Mouse (Mus musculus): ENCODE measurements around the gene Cfap157.

The Cfap157 gene

GRCm38 (mm10) chr2:32768661-32769285 is 15.5 kb downstream of the Cfap157 start:
- TF ChIP-seq GATA4 (IDR thresholded peaks at IDR 0.05; ENCODE audit: insufficient replicate concordance, low read length) = no peak

DNA sequence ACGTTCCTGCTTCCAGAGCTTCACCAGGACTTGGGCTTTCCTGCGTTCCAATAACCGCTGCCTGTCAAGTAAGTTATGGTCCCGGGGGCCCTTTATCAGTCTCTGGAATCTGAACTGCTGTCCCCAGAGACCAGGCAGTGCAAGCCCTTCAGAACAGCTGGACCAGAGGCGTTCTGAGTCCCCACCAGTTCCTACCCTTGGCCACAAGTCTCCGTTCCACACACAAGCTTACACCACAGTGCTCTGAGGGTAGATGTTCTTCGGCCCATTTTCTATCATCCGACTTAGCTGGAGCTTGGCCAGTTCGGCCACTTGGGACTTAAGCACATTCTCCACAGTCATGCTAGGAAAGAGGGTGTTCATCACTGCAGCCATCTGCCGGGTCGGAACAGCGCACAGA is 17.0 kb downstream of the Cfap157 start:
- TF ChIP-seq GATA4 (IDR thresholded peaks at IDR 0.05; ENCODE audit: insufficient replicate concordance, low read length) = no peak

DNA sequence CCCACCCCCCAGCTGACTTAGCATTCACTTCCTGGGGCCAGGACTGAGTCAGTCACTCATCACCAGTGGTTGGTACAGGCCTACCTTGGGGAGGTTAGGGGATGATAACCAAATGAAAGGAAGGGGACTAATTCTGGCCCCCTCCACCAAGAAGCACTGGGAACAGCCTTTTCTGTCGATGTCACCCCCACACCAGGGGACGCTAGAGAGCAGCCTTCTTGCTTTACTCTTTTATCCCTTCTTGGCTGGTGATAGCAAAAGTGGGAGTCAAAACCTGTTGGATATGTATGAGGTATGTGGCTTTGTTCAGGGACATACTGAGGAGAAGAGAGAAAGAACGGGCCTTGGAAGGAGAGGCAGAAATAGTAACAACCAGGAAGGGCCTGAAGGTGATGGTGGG is 20.9 kb downstream of the Cfap157 start:
- TF ChIP-seq GATA4 (IDR thresholded peaks at IDR 0.05; ENCODE audit: insufficient replicate concordance, low read length) = no peak

GRCm38 (mm10) chr2:32761859-32762258 is 22.4 kb downstream of the Cfap157 start:
- no peak for TF ChIP-seq GATA4 (IDR thresholded peaks at IDR 0.05; ENCODE audit: insufficient replicate concordance, low read length)

- no peak for TF ChIP-seq GATA4 (IDR thresholded peaks at IDR 0.05; ENCODE audit: insufficient replicate concordance, low read length)
These were observed 22.9 kb downstream of the Cfap157 start for GRCm38 (mm10) chr2:32761361-32761760.

GRCm38 (mm10) chr2:32759001-32759400 is 25.2 kb downstream of the Cfap157 start:
- TF ChIP-seq GATA4 (IDR thresholded peaks at IDR 0.05; ENCODE audit: insufficient replicate concordance, low read length) = no peak

GRCm38 (mm10) chr2:32758503-32758902 is 25.7 kb downstream of the Cfap157 start:
- TF ChIP-seq GATA4 (IDR thresholded peaks at IDR 0.05; ENCODE audit: insufficient replicate concordance, low read length) = no peak

DNA sequence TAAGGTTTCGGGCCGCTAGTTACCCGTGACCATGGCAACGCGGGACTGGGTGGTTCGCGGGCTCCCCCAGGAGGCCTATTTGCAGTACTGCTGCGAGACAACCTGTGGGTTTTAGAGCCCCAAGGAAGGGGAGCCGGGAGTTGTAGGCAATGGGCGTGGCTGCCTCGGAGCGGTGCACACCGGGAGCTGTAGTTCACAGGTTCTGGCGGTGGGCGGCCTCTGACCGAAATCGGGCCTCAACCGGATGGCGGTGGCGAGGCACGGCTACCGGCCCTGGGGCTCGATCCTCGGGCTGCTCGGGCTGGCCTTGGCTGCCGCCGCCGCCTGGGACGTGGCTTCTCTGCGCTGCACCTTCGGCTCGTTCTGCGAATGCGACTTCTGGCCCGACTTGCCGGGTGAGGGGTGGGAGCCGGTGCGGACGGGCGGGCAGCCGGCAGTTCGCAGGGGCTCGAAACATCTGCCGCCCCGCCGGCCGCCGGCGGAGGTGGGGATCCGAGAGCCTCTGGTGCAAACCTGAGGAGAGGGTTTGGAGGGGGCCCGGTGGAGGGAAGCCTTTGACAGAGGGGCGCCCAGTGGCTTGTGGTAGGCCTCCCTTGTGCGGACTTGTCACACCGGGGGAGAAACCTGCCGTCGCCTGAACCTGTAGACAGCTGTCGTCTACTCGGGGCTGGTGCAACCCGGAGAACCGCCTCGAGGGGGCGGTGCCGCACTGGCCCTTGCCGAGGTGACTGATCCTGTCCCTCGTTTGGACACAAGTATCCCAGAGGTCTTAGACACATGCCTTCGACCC is 27.0 kb downstream of the Cfap157 start, which contains the start of gene Tor2a:
Tor2a (plus strand) TSS at position 179 of the 790 bp plus-strand sequence.
- no peak; the same call in 1 of the 2 replicates for TF ChIP-seq GATA4 (IDR thresholded peaks at IDR 0.05; ENCODE audit: insufficient replicate concordance, low read length)

DNA sequence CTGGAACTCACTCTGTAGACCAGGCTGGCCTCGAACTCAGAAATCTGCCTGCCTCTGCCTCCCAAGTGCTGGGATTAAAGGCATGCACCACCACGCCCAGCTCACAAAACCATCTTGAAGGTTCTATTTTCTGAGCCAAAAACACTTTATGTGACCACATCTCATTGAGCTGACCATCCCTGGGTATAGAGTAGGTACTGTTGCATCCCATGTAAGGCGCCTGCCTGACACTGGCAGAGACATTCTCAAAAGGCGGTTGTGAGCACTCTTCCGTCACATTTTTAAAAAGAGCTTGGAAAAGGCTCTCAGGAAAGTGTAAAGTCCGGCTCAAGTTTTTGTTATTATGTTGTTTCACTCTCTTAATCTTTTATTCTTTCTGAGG is 27.6 kb downstream of the Cfap157 start:
- no peak for TF ChIP-seq GATA4 (IDR thresholded peaks at IDR 0.05; ENCODE audit: insufficient replicate concordance, low read length)

DNA sequence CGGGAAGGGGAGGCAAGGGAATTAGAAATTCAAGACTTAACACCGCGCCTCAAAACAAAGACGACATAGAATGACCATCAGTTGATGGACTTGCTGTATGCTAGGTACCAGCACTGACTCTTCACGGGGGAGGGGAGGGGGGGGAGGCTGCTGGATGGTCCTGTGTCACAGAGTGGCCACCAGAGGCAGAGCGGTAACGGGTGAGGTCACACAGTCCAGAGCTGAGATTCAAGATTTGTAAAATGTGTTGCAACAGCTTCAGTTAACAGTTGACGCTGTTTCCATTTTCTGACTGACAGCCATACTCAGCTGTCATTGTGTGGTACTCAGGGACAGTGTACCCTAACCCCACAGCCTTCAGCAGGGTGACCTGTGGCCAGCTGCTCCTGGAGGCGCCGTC is 32.0 kb downstream of the Cfap157 start:
- no peak for TF ChIP-seq GATA4 (IDR thresholded peaks at IDR 0.05; ENCODE audit: insufficient replicate concordance, low read length)

DNA sequence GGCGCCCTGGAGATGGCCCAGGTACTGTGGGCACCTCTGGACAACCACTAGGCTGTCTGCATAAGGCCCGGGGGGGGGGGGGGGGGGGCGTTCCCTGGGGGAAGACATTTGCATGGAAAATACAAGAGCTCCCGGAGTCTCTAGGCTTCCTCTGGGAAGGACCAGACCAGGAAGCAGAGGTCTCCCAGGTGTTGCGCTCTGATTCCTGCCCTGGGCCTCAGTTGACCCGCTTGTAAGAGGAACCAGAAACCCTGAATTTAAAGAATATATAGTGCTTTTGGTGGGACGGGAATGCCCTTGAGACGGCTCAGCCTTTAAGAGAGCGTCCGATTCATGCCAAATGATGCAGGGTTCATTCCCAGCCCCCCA is 32.6 kb downstream of the Cfap157 start:
- TF ChIP-seq GATA4 (IDR thresholded peaks at IDR 0.05; ENCODE audit: insufficient replicate concordance, low read length) = no peak

- no peak for TF ChIP-seq GATA4 (IDR thresholded peaks at IDR 0.05; ENCODE audit: insufficient replicate concordance, low read length)
These were observed 33.2 kb downstream of the Cfap157 start for GRCm38 (mm10) chr2:32750887-32751664.

- no peak for TF ChIP-seq GATA4 (IDR thresholded peaks at IDR 0.05; ENCODE audit: insufficient replicate concordance, low read length)
These were observed 34.0 kb downstream of the Cfap157 start for GRCm38 (mm10) chr2:32750199-32750598.

DNA sequence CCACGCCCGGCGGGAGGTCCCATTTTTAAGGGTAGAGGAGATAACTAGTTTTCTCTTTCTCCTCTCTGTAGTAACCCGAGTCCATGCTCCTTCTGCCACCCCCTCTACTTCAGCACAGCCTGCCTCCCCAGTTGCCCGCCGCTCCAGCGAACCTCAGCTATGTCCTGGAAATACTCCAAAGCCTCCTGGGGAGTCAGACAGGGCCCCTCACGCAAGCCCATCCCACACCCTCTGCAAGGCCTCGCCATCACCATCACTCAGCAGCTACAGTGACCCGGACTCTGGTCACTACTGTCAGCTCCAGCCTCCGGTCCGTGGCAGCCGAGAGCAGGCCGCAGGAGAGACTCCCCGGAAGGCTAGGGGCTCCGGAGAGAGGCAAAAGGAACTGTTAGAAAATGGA is 35.1 kb downstream of the Cfap157 start:
- no peak for TF ChIP-seq GATA4 (IDR thresholded peaks at IDR 0.05; ENCODE audit: insufficient replicate concordance, low read length)

- no peak for TF ChIP-seq GATA4 (IDR thresholded peaks at IDR 0.05; ENCODE audit: insufficient replicate concordance, low read length)
These were observed 39.8 kb downstream of the Cfap157 start for GRCm38 (mm10) chr2:32744272-32744982.

Measured in liver, adult (tissue).